Comparison of ENCODE assay signal across 14 mouse cellular contexts in the genomic region with DNA sequence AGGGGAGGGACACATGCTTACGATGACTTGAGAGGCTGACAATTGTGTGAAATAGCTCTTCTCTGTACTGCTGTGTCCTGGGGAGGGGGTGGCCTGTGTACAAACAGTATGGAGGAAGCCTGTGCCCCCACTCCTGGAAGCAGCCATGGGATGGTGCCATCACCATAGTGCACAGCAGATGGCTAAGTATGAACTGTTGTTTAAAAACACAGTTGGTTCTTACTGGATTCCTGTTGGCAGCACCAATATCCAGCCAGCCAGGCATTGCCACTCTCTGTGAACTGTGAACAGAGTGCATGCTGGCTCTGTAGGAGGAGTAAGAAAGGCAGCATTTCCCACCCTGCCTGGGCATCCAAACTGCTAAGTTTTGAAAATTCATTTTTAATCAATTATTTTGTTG.
DNase-seq lines count a peak whose midpoint lies in the region.
"Had no signal": no experiment of that assay in that cellular context is flagged by ENCODE, and none has a peak within 500 bp of the region (broad histone marks: within the 10 kb centered on the region; RNA-seq: fewer than 3 reads in every experiment).

No protein-coding gene starts in this region.

- peak; percentile 17 to 20 for DNase-seq in frontal cortex, postnatal 36 days (ENCODE audit: low spot score in 2 of 2)
- no peak for DNase-seq in frontal cortex, postnatal 25 days (ENCODE audit: low spot score in 2 of 2)
- peak; percentile 15 for DNase-seq in adipocyte (ENCODE audit: low spot score)
- peak; percentile 62 for DNase-seq in brain, adult 2 months (ENCODE audit: low read depth, low spot score)
- peak; percentile 53 to 67 for DNase-seq in layer of hippocampus, adult 8-10 months (ENCODE audit: low spot score in 2 of 2)
- DNase-seq in kidney, adult 18-20 months = no peak
- no peak for DNase-seq in cerebellum, adult 11-12 months
- DNase-seq: adrenal gland, postnatal 10 days; cerebellum, adult 2 months; gastrocnemius, adult 2 months; heart, postnatal 10 days; kidney, adult 9 months; kidney, postnatal 36 days; retina, postnatal 1 day had no signal

Comparison
In these comparisons a context has a peak if more than half of its experiments do, and no peak if none do; other contexts are left out.
1. DNase-seq: peak in frontal cortex, postnatal 36 days (2 of 2), adipocyte (single experiment), brain, adult 2 months (single experiment) and layer of hippocampus, adult 8-10 months (2 of 2); none in frontal cortex, postnatal 25 days (0 of 2), kidney, adult 18-20 months (single experiment) and cerebellum, adult 11-12 months (single experiment).